Mouse (Mus musculus): ENCODE results near the gene Chrm1. TPM values are rescaled to one million over a fixed set of nuclear protein-coding genes. Genes with fewer than 3 reads are reported as not detected.

Gene Chrm1
- total and polyA plus RNA-seq, 3 experiments: under 0.01 to 0.01 TPM; not detected in 1

DNA sequence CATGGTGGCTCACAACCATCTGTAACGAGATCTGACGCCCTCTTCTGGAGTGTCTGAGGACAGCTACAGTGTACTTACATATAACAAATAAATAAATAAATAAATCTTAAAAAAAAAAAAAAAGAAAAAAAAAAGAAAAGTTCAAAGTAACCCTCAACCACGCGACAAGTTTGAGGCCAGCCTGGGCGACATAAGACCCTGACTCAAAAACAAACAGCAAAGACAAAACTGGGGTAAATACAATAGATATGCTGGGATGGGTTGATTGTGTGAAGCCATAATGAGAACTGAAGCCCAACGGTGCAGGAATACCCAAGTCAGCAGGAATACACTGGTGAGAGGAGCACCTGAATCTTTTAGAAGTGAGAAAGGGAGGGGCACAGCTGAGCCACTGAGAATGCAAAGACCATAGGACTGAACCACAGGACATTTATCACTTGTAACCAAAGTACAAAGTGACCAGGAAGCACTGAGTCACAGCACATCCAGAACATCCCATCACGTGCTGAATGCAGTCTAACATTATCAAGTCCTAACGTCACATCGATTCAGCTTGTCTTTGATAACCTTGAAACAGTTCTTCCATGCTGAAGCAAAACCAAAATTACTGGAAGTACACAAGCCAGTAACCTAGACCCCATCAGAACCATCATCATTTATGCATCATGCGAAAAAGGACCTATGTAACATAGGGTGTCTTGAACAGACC lies 53.3 kb downstream of the Chrm1 start:
- no peak overlapping the region for H3K9ac ChIP-seq (ENCODE audit: control insufficient read depth, low read depth, low read length, poor library complexity, severe bottlenecking)

DNA sequence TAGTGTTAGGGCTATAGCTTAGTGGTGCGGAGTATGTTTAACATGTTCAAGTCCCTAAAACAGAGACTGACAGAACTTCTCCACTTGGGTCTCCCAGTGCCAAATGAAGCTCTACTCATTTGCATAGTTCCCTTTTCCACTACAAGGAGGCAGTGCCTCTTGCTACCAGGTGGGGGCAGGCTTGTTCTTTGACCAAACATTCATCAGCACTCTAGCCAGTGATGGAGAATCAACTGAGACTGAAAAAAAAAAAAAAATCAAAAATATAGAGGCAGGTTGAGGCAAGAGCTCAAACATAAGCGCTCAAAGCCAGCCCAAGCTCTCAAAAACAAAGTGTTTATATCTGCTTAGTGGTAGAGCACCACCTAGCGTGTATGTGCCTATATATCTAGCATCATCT lies 54.8 kb downstream of the Chrm1 start:
- Histone ChIP-seq H3K9me3 (replicated peaks; ENCODE audit: insufficient read depth, low read length) (no peaks in the 10 kb centered on the region), H3K36me3 (ENCODE audit: control insufficient read depth in 1 of 2, insufficient read depth in 2 of 2, low read length in 2 of 2) (peaks cover 0 to 16% of the 10 kb centered on the region in 2 experiments; a peak in 2 of 4 replicates), H3K27ac (ENCODE audit: control insufficient read depth, low read depth, low read length) (no peak overlapping the region), H3K79me2 (ENCODE audit: control insufficient read depth, insufficient read depth, low read length, poor library complexity) (peaks cover 14% of the 10 kb centered on the region), H3K9ac (ENCODE audit: control insufficient read depth, low read depth, low read length, poor library complexity, severe bottlenecking) (no peak overlapping the region), H3K27me3 (ENCODE audit: control insufficient read depth in 1 of 2, insufficient read depth in 2 of 2, low read length in 2 of 2) (no peaks in the 10 kb centered on the region), H3K4me1 (ENCODE audit: control insufficient read depth in 1 of 2, insufficient read depth in 2 of 2, low read length in 2 of 2) (peaks cover 3 to 28% of the 10 kb centered on the region in 2 experiments; a peak in 3 of 4 replicates), H3K4me3 (ENCODE audit: control insufficient read depth in 1 of 2, insufficient read depth in 1 of 2, low read depth in 2 of 2, low read length in 2 of 2) (no peak overlapping the region)
- peak; percentile 89 for DNase-seq (ENCODE audit: low read depth, low spot score)
- TF ChIP-seq SMC3 (IDR thresholded peaks at IDR 0.05; ENCODE audit: low read depth, low read length) (peak; percentile 29; the same call in 1 of the 2 replicates), USF1 (IDR thresholded peaks at IDR 0.05; ENCODE audit: low read depth, low read length) (no peak), ZNF384 (IDR thresholded peaks at IDR 0.05; ENCODE audit: low read depth, low read length) (peak; percentile 85), USF2 (IDR thresholded peaks at IDR 0.05; ENCODE audit: borderline replicate concordance in 1 of 2, insufficient read depth in 1 of 2, low read depth in 1 of 2, low read length in 2 of 2) (no peak), GABPA (IDR thresholded peaks at IDR 0.05; ENCODE audit: low read depth, low read length) (no peak), CHD2 (IDR thresholded peaks at IDR 0.05; ENCODE audit: low read length) (no peak), SIN3A (IDR thresholded peaks at IDR 0.05; ENCODE audit: low read length) (peak; percentile 37), EP300 (IDR thresholded peaks at IDR 0.05; ENCODE audit: low read depth in 1 of 2, low read length in 2 of 2) (no peak), MAX (IDR thresholded peaks at IDR 0.05; ENCODE audit: low read length) (0 out of 2 replicates have a peak, but pooled peaks have one; percentile 26), CTCF (IDR thresholded peaks at IDR 0.05 in 2 of 3, conservative IDR thresholded peaks at IDR 0.05 in 1 of 3; ENCODE audit: control insufficient read depth in 1 of 3, insufficient read depth in 1 of 3, low read depth in 2 of 3, low read length in 3 of 3, poor library complexity in 1 of 3, severe bottlenecking in 1 of 3) (peak; percentile 67 to 96 (median 94)), UBTF (IDR thresholded peaks at IDR 0.05; ENCODE audit: borderline replicate concordance, insufficient read depth, low read depth, low read length) (no peak)

More for the DNA sequence above, 53.3 kb downstream of the Chrm1 start:
- TF ChIP-seq NELFE (IDR thresholded peaks at IDR 0.05; ENCODE audit: low read depth, low read length): no peak
- TF ChIP-seq ZNF384 (IDR thresholded peaks at IDR 0.05; ENCODE audit: low read depth, low read length): peak; percentile 56; the same call in 1 of the 2 replicates
- no peak for TF ChIP-seq E2F4 (IDR thresholded peaks at IDR 0.05; ENCODE audit: borderline replicate concordance, low read depth, low read length)
- 0 out of 2 replicates have a peak, but pooled peaks have one; percentile 9 for TF ChIP-seq TBP (IDR thresholded peaks at IDR 0.05; ENCODE audit: low read depth, low read length)
- no peak for TF ChIP-seq KAT2A (conservative IDR thresholded peaks at IDR 0.05; ENCODE audit: low read depth, low read length)
- no peak for TF ChIP-seq USF2 (IDR thresholded peaks at IDR 0.05; ENCODE audit: borderline replicate concordance in 1 of 2, insufficient read depth in 1 of 2, low read depth in 1 of 2, low read length in 2 of 2)
- peak; percentile 44 for TF ChIP-seq USF1 (IDR thresholded peaks at IDR 0.05; ENCODE audit: low read depth, low read length)
- TF ChIP-seq RCOR1 (IDR thresholded peaks at IDR 0.05; ENCODE audit: low read depth, low read length): no peak
- no peak for TF ChIP-seq ELF1 (IDR thresholded peaks at IDR 0.05; ENCODE audit: low read depth, low read length)
- no peak for TF ChIP-seq ZC3H11A (IDR thresholded peaks at IDR 0.05; ENCODE audit: low read depth, low read length)
- Histone ChIP-seq H3K9me3 (replicated peaks; ENCODE audit: insufficient read depth, low read length) (no peaks in the 10 kb centered on the region), H3K79me2 (ENCODE audit: control insufficient read depth, insufficient read depth, low read length, poor library complexity) (peaks cover 19% of the 10 kb centered on the region), H3K27me3 (ENCODE audit: control insufficient read depth in 1 of 2, insufficient read depth in 2 of 2, low read length in 2 of 2) (no peaks in the 10 kb centered on the region), H3K36me3 (ENCODE audit: control insufficient read depth in 1 of 2, insufficient read depth in 2 of 2, low read length in 2 of 2) (peaks cover 4 to 16% of the 10 kb centered on the region in 2 experiments; a peak in 3 of 4 replicates), H3K27ac (ENCODE audit: control insufficient read depth, low read depth, low read length) (no peak overlapping the region), H3K4me1 (ENCODE audit: control insufficient read depth in 1 of 2, insufficient read depth in 2 of 2, low read length in 2 of 2) (peaks cover 3 to 27% of the 10 kb centered on the region in 2 experiments; a peak in 3 of 4 replicates), H3K4me3 (ENCODE audit: control insufficient read depth in 1 of 2, insufficient read depth in 1 of 2, low read depth in 2 of 2, low read length in 2 of 2) (no peak overlapping the region)
- DNase-seq (ENCODE audit: low read depth, low spot score): no peak

Data from MEL (cell line).